Mouse (Mus musculus) yolk sac, embryonic 10.5 days (tissue): ENCODE results near the gene Gm12169.
A peak's percentile ranks its signal among the peaks of the same experiment; 100 is the strongest.
"Not testable (repeated sequence)": the region's sequence is repeated elsewhere in the genome, so short reads cannot be mapped to it uniquely, and the experiment has no call there.

Experiments
- DNase-seq: peaks from one replicate; pipeline ENCODE4 v3.0.0-alpha.2; 2017; ENCODE audit warnings: low spot score

Gm12169 gene

DNA sequence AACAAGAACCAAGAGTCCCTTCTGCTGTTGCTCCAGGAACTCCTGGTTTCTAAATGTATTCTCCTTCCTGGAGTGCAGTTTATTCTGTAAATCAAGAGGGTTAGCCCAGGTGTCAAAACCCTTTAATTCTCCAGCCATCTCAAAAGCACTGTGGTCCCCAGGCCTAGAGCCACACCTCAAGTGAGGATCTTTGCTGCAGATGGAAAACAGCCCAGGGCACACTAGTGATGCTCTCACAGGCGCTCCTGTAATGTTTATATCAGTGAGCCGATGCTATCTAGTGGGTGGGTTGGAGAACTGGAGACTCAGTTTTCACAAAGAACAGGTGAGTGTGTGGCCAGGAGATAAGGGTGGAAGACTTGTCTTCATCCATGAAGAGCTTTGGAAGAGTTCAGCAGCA lies at the start of gene Gm12169:
Gene Gm12169 (plus strand): TSS at position 301 of the 400 bp plus-strand sequence.
- DNase-seq, result no peak

DNA sequence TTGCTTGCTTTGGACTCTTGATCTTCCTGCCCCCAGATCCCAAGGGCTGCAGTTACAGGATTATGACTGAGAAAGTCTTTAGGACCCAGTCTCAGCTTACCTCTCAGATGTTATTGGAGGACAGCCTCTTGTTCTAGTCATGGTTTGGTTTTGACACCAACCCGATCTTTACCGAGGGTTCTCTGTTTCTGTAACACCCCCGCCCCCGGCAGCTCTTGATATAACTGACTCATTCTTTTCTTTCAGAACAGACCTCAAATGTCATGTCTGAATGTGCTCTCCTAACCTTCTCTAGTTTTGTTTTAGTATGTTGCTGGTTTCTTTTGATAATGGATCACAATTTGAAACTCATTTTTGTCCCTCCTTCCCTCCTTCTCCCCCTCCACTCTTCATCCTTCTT lies 49.8 kb upstream of the Gm12169 start:
- DNase-seq, result no peak

DNA sequence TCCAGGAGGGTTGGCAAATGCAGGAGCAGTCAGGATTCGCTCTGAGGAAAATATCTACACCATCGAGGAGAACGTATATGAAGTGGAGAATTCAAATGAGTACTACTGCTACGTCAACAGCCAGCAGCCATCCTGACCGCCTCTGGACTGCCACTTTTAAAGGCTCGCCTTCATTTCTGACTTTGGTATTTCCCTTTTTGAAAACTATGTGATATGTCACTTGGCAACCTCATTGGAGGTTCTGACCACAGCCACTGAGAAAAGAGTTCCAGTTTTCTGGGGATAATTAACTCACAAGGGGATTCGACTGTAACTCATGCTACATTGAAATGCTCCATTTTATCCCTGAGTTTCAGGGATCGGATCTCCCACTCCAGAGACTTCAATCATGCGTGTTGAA lies 44.7 kb upstream of the Gm12169 start:
- DNase-seq, result no peak

DNA sequence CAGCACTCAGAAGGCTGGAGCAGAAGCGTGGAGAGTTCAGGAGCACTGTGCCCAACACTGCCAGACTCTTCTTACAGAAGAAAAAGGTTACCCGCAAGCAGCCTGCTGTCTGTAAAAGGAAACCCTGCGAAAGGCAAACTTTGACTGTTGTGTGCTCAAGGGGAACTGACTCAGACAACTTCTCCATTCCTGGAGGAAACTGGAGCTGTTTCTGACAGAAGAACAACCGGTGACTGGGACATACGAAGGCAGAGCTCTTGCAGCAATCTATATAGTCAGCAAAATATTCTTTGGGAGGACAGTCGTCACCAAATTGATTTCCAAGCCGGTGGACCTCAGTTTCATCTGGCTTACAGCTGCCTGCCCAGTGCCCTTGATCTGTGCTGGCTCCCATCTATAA lies 43.5 kb upstream of the Gm12169 start:
- DNase-seq, result no peak

DNA sequence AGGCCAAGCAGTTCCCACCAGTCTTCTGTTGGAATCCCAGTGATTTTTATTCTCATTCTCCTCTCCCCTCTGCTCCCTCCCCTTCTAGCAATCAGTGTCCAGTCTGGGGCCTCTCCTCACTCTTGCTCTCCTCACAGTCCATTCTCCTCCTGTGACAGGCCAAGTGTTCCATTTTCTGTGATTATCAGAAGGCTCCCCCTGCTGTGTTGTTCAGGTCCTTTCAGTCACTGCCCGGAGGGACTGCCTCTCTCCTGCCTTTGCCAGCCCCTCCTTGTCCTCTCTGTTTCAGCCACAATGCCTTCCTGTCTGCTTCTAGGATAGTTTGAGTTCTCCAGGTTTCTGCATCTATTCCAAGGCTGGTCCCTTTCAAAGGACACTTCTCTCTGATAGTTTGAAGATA lies 35.8 kb upstream of the Gm12169 start:
- DNase-seq, result no peak

DNA sequence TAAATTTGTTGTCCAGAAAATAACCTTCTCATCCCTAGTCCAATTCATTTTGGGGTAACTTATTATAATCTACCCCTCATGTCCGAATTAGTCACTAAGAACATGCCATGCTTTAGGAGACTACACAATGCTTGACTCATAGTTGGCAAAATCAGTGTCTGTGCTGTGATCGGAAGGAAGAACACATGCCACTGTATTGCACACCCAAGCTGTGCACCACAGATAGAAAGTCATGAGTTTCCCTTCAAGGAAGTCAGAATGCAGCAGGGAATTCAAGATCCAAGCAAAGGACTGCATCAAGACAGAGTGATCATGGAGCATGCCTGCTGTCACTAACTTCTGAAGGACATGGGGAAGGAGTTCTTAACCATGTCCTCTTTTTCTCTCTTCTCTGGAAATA lies 35.4 kb upstream of the Gm12169 start:
- DNase-seq, result no peak

DNA sequence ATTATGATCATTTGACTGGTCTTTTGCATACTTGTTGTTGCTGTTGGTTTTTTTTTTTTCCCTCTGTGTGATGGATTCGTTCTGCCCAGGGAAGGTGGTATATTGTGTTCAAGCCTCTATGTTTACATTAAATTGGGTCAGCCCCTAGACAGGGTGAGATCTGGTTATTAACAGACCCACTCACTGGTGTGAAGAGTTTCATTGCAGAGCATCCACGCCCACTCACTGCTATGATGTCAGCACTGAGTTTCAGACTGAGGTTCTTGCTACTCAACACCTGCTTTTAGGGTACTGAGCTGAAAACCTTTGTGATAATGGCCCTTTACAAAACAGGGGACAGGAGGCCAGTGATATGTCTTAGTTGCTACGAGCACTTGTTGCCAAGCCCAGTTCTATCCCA lies 16.9 kb upstream of the Gm12169 start:
- DNase-seq, result no peak

DNA sequence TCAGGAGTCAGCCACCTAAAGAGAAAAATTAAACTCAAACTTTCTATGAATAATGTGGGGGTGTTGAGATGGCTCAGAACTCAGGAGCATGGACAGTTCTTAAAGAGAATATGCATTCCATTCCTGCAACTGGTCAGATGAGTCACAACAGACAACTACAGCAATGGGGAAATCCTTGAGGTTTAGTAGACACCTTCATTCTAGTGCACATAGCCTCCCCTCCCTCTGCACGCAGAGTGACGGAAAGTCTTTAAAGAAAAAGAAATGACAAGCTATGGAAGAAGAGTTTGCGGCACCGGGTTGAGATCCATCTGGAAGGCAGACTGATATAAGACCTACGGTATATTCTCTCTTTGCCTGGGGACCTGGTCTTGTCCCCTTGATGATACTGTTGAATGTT lies 14.1 kb upstream of the Gm12169 start:
- no peak for DNase-seq

DNA sequence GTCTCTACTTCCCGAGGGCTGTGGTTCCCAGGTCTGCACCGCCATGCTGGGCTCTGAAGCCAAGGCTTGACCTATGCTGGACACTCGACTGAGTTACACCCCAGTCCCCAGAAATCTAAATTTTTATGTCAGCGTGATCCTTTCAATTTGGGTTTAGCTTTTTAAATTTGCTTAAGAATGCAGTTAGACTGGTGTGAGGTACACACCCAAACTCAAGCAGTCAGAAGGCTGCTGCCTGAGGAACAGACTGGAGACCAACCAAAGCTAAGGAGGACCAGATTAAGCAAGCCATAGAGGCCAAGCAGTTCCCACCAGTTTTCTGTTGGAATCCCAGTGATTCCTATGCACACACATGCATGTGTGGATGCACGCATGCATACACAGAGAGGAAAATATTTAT lies 2.7 kb upstream of the Gm12169 start:
- not testable (repeated sequence) for DNase-seq

DNA sequence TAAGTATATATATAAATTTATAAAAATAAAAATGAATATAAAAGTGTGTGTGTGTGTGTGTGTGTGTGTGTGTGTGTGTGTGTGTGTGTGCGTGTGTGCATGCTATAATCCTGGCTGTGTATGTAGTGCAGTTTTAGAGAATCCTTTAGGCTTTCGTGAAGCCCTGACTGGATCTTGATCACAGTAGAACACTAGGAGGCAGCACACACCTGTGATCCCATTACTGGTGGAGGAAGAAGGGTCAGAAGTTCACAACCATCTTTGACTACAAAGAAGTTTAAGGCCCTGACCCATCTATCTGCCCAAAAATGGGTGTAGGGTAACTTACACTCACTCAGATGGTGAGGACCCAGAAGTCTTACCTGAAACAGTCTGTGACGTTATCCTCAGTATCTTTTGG lies 1.3 kb upstream of the Gm12169 start:
- DNase-seq, result no peak

DNA sequence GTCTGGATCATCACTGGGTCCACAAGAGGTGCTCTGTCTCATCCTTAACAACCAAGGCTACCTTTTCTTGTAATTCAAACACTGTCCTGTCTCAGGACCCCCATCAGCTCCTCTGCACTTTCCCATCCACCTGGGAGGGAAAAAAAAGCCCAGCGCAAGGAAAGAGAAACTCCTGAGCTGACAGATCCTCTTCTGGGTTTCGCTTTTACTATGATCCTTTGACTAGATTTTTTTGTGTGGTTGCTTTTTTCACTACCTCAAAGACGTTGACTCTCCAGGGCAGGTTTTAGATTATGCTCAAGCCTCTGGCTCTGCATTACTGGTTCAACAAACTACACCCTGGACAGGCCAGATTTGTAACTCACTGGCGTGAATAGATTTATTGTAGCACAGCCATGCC lies 6.1 kb downstream of the Gm12169 start:
- DNase-seq, result no peak

DNA sequence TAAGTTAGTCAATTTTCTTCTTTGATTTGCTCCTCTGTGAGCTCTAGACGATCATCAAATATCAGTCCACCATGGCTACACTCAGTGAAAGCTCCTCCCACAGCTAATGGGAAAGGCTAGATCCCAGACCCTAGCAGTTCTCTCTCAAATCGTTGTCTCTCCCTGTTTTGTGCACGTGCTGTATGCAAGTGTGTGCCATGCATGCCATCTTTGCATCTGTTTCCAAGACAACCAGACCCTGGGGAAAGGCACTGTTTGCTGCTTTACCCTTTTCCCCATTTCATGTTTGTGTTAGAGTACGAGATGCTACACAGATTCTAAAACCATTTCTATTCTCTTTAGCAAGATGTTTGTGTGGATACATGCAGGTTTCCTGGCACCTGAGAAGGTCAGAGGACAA lies 13.0 kb downstream of the Gm12169 start:
- no peak for DNase-seq

DNA sequence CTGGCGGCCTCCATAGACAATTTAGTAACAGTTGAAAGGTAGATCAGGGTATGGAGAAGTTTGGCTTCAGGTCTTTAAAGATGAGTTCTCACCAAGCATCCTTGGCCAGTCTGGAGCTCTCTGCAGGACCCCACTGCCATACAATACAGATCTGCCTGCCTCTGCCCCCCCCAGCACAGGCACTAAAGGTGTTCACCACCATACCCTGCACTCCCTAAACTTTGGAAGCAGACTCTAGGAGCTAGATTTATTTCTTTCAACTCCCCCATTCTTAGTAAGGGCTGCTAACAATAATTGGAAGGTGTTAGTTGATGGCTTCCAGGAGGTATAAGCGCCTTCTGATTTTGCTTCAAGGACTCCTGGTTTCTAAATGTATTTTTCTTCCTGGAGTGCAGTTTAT lies 19.5 kb downstream of the Gm12169 start:
- no peak for DNase-seq

DNA sequence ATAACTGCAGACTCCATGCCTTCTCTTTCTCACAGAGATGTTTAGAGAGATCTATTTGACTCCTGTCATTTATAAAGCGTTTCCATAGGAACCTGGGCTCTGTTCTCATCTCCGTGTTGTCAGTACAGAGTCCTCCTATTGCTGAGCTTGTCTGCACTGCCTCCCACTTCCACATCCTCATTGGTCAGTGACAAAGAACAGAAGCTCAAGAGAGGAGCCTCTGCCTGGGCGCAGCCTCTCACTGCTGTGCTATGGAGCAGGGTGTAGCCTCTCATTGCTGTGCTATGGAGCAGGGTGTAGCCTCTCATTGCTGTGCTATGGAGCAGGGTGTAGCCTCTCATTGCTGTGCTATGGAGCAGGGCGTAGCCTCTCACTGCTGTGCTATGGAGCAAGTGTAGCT lies 25.7 kb downstream of the Gm12169 start:
- DNase-seq, result no peak

DNA sequence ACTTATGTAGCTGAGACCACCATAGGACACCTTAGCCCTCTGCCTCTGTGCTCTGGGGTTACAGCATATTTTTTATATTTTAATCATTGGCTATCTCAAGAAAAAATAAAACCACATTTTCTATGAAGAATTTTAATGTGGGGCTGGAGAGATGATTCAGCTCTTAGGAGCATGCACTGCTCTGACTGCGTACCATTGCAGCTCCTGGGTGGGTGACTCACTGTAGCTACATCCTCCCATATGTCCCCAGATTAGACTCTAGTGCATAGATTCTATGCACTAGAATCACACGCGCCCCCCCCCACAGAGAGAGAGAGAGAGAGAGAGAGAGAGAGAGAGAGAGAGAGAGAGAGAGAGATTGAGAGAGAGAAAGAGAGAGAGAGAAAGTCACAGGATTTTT lies 28.7 kb downstream of the Gm12169 start:
- DNase-seq, result no peak

DNA sequence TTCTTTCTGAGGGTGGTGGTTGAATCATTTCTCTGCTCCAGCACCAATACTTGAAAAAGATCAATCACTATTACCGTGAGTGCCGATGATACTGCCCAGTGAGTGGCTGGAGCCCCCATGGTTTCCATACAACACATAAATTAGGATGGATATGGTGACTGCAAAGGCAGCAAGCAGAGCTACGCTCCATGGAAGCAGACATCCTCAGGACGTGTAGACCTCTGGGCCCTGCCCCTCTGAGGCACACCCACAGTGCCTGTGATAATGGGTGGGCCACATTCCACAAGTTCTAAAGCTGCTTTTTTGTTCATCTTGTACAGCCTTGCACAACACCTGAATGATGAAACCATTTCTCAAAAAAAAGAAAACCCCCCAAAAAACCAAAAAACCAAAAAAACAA lies 37.1 kb downstream of the Gm12169 start:
- DNase-seq, result no peak

DNA sequence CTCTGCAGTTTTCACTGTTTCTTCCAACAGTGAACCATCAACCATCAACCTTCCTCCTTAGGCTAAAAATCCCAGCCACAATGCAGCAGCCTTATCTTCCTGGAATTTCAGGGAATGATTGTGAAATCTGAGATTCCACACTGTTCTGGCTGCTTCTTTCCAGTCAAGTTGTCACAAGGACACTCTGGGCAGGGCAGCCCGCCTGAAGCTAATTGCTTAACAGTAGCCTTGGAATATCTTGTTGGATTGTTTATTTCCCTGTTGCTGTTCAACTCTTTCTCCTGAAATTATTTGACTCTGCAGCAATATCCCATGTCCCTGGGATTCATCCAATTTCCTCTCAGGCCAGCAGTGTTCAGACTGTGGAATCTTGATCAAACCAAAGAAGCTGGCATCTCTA lies 40.7 kb downstream of the Gm12169 start:
- DNase-seq, result peak; percentile 12

DNA sequence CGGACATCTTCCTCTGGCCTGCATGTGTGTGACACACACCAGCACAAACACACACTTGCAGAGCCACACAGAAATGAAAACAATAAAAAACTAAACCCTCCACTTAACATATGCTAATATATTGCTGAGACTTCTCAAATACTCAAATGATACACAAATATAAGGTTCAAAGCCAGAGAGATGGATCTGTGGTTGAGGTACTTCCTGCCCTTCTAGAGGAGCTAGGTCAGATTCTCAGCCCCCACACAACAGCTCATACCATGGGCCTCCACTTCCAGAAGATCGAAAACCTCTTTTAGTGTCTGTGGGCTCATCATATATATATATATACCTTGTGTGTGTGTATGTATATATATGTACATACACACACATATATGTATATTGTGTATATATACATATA lies 42.0 kb downstream of the Gm12169 start:
- no peak for DNase-seq

DNA sequence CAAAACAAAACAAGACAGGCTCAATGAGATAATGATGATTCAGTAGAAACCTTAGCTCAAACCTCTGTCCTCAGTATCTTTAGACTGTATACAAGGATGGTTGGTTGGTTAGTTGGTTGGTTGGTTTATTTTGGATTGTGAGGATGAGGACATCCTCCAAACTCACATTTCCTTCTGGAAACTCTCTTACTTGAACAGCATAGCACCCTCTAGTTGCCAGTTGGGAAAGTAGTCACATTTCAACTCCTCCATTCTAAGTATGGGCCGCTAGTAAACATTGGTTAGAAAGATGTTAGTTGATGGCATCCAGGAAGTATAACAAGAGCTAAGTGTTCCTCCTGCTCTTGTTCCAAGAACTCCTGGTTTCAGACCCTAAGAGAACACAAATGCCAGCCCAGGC lies 45.1 kb downstream of the Gm12169 start:
- no peak for DNase-seq

DNA sequence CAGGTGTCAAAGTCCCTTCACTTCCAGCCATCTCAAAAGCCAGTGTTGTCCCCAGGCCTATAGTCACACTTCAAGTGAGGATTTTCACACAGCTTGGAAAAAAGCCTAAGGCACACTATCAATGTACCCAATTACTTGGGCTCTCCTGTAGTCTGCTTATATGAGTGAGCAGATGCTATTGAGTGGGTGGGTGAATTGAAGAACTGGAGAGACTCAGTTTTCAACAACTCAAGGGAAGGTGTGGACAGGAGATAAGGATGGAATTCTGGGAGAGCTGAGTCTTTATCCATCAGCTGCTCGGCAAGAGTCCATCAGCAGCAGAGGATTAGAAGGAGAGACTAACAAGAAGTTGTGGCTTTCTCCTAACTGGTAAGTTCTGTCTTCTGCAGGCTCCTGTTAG lies 47.3 kb downstream of the Gm12169 start, which contains the start of gene BC053393:
Gene BC053393 (plus strand): TSS at position 210 of the 400 bp plus-strand sequence.
- no peak for DNase-seq

DNA sequence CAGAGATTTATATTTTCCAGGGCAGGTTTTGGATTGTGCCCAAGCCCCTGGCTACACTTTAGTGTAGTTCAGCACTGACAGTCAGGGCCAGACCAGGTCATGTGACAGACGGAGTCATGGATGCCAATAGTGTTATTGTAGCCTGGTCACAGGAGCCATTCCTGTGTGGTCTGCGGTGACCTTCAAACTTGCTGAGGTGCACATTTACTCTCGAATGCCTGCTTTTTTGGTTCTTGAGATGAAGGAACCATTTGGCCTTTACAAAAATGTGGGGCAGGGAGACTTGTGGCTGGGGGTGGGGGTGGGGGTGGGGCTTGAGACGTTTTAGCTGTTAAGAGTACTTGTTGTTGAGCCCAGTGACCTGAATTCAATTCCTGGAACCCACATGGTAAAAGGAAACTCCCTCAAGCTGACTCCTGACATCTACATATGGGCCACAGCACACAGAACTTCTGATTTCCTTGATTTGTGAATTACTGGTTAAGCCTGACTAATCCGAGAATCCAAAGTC lies 54.8 kb downstream of the Gm12169 start:
- DNase-seq, result no peak

DNA sequence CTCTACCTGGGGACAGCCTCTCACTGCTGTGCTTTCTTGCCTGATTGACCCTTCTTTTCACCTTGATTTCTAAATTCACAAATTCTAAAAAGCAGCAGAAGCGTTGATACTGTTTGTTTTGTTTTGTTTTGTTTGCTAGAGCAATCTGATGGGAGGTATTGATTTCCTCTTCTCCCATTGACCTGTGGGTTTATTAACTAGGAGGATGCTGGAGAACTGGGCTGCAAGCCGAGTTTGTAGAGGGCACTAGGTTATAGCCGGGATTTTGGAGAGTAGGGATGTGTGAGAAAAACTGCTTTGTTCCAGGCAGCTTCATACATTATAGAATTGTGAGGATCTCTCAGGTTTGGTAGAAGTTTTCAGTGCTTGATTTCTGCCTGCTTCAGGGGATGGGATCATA lies 56.4 kb downstream of the Gm12169 start:
- DNase-seq, result no peak

DNA sequence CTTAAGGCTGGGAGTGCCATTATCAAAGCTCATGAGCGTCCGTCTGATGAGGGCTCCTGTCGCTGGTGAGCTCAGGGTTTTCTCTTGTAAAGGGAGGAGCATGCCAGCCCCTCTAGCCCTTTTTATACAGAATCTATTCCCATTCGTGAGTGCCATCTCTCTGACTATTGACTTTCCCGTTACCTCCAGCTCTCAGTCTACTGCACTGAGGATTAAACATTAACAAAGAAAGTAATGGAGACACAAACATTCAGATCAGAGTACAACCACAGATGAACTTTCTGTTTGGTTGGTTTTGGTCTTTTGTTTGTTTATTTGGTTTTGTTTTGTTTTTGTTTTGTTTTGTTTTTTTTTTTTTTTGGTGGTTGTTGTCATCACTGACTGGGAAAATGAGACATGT lies 58.7 kb downstream of the Gm12169 start:
- no peak for DNase-seq
